Mouse (Mus musculus) telencephalon, adult 2 months (tissue): ENCODE measurements around the gene Nmur2.

Experiments
- DNase-seq: peaks from one replicate; pipeline ENCODE4 v3.0.0-alpha.2; 2011; ENCODE audit warnings: low read depth, low spot score

Gene Nmur2

DNA sequence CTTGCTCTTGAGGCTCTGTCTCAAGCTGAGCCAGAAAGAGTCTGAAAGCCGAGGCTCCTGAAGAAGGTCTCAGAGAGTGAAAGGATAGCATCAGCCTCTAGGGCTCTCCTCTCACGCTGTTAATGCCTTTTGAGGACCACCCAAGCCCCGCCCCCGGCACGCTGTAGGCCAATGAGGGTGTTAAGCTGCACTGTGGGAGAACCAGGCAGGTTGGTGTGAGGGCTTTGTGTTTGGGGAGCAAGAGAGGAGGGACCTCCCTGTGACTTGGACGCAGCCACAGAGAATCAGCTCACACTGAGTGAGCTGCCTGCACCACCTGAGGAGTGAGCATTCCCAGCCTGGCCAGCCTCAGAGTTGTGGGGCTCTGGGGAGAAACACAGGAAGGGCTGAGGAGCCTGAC, at the start of gene Nmur2:
Gene Nmur2, minus strand, starts transcription at position 94 of the 400 bp plus-strand sequence.
- DNase-seq = no peak

DNA sequence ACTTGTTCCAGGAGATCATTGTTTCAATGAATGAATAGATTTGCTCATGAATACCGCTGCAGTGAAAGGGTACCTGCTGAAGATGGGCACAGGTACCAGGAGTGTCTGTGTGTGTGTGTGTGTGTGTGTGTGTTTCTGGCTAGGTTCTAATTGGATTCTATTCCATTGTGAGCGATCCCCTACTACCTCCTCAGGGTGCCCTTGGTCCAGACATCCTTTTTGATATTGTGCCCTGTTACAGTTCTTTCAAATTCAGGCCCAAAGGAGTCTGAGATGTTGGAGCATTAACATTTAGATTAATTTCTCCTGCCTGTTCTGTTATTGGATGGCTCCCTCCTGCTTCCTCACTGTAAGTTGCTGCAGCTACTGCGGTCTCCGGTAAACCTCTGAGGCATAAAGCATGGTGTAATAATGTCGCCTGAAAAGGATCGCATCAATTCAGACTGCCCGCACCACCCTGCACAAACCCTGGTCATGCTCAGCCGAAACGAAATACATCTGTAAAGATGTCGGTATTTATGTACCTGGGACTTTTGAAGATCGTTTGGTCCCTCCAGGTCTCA, 48.4 kb upstream of the Nmur2 start:
- DNase-seq = no peak

DNA sequence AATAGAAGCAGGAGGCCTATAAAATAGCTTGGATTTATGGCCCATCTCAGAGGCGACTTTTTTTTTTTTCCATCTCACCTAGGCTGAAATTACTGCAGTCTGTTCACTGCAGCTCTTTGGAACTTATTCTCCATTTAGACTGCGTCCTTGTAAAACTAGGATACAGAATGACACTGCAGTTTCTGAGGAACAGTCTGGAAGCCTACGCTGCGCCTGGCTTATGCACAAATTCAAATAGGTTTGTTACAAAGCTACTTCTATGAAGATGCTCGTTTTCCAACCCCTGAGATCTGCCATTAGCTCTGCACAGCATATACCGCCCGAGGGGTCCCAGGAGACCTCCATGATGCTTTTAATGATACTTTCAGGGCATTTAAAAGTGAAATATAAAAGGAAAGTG, 31.3 kb upstream of the Nmur2 start:
- DNase-seq = peak; percentile 78

DNA sequence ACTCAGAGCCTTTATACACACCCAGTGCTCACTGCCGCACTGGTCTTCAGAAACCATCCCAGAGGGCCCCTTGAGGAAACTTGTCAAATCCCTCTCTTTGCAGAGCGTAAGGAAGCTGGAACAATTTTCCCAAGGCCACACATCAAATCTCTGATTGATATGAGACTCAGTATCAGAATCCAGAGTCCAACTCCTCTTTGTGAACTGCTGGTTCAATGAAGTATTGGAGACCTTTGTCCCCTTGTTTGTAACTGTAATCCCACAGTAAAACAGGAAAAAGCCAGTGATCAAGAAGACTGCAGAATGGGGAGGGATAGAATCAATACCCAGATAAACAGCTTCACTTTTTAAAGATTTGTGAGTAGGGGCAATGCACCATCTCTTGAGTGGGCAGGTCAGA, 28.8 kb upstream of the Nmur2 start:
- no peak for DNase-seq

DNA sequence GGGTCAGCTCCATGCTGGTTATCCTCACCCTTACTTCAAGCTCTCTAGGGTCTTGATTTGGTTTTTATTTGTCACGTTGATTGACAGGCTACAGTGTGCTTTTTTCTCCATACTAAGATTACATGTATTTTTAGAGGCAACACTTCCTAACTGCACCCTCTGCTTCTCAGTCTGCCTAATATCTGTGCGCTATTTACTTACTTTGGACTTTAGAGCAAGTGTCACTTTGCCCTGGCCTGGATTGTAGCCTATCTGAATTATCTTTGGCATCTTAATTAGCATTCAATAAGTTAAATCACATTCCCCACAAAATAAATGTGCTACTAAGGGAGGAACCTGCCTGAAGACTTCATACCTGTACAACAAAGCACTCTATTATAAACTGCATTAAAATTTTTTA, 24.3 kb upstream of the Nmur2 start:
- DNase-seq = no peak

DNA sequence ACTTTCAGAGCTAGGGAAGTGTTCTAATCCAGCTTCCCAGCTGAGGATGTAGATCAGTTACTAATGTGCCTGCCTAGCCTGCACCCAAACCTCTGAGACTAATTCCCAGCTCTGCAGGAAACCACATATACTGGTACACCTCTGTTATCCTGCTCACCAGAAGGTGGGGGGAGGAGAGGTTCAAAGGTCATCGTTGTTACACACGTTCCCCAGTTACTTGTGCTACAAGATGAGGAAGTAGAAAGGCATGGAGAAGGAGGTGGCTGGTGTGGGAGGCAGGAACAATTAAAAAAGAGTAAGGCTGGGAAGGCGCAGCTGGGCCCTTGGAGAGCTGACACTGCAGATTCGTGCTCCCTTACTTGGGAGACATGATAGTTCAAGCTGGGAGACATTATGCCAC, 23.8 kb upstream of the Nmur2 start:
- no peak for DNase-seq

DNA sequence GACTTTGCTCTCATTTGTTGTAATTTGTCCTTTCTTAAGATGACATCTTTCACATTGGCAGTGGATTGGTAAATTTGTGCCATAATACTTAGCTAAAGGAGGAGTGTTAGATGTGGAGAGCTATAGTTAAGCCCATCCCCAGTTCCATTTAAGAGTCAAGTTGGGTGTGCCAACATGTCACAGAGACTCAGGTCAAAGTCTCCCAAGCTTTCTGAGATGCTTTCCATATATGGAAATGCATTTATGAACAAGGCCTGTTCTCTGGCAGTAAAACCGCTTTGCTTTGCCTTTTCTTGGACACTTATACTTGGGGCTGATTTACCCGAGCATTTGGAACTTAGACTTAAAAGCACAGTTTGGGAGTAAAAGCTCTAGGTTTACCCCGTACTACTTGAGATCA, 18.4 kb upstream of the Nmur2 start:
- DNase-seq = no peak

DNA sequence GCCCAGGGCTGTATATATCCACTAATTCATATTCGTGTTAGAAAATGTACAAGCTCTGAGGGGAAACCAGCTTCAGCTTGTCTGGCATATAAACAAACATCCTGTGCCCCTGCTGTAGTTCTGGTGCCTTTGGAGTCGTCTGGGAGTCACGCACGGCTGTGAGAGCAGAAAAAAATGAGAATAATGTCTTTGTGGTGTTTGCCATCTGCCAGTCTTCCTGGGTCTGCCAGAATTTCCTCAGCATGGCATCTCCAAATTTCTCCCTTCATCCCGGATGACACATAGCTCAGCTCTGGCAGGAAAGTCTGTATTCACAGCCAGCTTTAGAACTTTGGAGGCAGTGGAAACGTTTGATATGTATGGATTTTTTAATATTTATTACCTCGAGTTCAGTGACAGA, 13.6 kb upstream of the Nmur2 start:
- DNase-seq = peak; percentile 38

DNA sequence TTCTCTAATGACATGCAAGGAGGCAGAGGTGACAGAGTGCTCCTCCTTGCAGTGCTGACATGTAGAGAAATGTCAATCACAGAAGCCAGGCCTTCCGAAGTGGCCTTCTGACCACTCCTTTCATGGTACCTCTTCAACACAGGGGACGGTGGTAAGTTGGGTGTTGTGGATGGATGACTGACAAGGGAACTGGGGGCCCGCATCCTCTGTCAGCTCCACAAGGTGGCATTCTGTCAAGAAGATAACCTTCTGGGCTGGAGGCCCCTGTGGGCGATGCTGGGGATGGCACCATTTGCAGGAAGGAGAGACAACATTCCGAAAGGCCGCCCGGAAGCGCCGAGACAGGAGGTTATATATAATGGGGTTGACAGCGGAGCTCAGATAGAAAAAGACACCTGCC, 14.0 kb downstream of the Nmur2 start:
- DNase-seq = no peak

DNA sequence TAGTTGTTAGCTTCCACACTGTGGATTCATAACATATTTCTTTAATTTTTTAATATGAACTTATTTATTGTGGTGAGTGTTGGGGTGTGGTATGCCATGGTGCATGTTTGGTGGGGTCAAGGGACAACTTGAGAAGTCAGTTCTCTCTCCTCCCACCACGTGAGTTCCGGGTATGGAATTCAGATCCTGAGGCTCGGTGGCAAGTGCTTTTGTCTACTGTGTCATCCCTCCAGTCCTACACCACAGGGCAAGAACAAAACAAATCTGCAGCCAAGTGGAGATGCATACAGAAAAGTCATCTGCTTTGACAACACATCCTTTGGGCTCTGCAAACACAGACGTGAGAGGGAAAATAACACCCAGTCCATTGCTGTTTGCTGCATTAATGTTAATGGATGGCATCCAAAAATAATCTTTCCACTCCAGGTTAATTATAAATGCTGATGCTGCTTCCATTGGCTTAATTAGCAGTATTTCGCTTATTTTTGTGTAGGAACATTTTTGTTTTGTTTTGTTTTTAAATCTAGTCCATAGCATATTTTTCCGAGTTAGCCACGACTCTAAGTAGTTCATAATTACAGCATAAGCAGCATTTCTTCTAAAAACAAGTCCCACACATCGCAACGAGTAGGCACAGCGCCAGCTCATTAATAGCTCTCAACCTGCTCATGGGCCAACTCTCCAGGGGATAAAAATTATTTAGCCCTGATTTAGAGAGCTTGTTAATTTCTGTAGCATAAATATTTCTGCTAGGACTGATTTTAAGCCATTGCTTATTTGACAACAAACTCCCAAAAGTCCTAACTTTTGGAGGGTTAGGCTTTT, 14.9 kb downstream of the Nmur2 start:
- peak; percentile 44 for DNase-seq

DNA sequence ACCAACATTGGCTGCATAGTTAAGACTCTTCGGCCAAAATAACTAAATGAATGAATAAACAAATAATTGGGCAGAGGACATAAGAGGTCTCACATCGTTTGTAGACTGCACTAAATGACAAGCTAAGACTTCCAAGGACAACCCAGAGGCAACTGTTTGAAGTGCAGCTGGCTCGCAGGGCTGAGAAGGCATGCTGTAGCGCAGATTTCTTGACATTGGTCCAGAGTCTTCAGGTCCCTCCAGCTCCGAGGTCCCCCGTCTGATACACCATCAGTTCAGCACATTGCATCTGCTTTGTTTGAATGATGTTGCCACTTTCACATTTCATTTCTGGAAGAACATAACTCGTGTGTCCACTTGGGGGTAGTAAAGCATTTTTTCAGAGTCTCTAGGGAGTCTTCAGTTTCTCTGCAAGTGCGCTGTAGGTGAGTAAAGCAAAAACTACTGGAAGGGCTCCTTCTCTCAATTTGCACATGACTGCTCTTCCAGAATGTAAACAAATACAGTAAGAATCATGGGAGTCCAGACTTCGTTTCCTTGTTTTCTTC, 27.2 kb downstream of the Nmur2 start:
- no peak for DNase-seq

DNA sequence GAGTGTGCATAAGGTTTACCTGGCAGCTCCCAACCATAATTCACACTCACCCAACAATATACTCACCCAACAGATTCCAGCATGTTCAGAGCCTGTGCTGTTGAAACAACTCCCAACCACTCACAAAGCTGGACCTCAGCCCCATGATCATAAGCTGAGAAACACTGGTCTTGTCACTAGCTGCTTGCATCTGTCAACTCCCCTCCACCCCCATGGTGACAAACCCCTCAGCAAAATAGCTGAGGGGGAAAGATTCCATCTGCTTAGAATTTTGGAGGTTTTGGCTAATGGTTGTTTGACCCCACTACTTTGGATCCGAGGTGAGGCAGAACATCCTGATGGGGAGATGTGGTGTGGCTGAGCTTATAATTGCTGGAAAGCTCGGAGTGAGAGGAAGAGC, 28.4 kb downstream of the Nmur2 start:
- DNase-seq = no peak

DNA sequence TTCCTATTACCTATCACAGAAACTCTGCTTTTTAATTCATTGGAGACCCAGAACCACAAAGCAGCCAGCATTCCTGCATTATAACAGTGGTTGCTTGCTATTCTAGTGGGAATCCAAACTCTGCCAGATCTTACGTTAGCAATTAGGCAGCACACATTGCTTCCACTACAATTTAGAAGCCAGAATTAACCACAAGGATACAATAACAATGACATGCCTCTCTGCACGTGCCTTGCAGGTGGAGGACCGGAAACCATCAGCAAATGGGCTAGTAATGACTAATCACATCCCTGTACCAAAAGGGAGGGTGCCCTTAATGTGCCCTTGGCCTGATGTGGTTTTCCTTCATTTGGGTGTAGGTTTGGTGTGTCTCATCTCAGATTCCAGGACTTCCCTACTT, 32.5 kb downstream of the Nmur2 start:
- DNase-seq = no peak

DNA sequence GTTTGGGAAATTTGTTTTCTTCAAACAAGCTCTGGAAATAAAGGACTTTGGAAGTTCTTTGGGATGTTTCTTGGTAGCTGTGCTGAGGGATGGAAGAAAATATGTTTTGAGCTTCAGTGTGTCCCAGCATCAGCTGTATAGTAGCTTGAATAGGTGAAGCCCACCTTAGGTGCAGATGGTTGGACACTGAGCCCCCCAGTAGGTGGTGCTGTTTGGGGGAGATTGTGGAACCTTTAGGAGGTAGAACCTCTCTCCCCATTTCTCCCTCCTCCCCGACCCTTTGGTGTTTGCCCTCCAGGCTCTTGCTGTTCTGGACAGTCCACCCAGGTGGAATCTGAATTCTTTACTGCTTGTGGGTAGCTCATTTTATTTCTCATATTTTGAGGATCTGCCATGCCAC, 48.0 kb downstream of the Nmur2 start:
- DNase-seq = no peak

DNA sequence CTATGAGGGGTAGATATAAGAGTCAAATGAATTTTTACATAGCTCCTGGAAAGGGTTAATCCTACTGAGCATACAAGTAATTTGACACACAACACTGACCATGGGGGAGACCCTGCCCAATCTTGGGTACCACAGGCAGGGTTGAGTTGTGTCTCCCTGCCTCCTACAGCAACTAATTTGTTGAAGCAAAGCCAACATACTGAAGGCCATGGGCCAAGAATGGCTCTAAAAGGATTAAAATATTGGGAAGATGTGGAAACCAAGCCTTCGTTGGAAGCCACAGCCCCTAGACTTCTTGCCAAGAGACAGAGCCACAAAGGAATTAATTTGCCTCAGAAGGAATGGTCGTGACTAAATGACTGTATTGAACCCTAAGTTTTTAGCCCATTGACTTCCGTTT, 48.7 kb downstream of the Nmur2 start:
- no peak for DNase-seq

DNA sequence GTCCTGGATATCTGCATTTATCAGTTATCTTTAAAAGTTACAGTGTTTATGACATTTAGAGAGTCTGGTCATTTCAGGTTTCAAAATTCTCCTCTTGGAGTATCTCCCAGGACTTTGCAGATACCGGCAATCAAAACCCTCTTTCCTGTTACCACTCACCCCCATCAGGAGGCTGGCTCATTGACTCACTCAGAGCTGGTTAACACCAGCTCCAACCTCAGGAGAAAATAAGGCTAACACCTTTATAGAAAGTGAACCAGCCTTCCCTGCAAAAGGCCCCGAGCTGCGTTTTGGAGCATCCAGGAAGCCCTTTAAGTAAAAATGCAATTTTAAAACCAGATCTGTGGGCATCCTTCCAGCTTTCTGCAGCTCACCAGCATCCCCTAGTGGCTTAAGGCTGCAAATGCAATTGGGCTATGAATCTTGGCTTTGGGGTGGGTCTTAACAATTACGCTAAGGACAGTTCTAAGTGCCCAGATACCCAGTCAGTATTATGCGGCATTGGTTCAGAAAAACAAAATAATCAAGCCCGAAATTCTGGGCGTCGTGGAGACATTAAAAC, 49.2 kb downstream of the Nmur2 start:
- DNase-seq = no peak

DNA sequence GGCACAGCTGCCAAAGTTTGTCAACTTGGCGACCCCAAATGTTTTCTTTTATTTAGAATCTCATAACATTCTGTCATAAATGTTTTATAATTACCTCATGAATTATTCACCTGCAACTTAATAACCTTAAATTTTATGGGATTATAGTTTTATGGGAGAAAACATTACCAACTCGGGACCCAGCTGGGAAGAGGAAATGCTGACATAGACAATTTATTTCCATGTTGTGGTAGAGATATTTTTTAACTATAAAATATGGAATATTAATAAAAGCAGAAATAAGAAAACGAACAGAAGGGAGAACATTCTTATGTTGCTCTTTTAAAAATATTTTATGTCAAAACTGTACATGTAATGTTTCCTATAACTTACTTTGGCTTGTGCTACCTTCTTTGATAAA, 56.2 kb downstream of the Nmur2 start:
- no peak for DNase-seq

DNA sequence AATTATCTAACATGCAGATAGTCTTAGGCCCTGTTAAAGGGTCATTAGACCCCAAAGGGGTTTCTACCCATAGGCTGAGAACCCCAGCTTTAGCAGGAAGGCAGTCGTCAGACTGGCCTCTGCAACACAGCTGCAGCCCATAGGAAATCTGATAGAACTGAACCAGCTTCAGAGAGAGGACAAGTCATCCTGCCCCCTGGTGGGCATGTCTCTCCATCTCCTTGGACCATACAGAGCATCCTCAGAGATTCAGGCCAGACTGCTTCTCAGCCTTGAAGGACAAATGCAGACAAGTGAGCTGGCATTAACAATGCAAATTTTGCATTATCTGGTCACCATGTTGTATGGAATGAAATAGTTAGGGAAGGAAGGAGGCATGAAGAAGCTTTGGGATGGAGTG, 59.2 kb downstream of the Nmur2 start:
- DNase-seq = no peak

DNA sequence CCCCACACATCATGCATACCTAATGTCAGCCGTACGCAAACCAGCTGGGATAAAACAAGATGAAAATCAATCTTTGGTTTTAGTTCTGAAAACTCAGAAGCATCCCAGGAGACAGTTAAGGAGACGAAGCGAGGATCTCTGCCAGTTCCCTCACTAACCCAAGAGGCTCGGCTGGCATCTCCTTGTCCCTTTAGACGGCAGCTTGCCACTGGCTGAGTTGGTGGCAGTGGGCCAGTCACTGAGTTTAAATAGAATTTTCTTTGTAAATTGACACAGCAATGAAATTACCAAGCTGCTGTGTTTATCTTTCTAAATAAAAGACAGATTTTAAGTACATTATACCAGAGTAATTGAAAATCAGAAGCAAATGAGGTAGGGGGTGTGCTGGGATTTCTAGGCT, 62.7 kb downstream of the Nmur2 start:
- no peak for DNase-seq
